Mouse (Mus musculus): ENCODE measurements around the gene Lrsam1. TPM values are rescaled to one million over a fixed set of nuclear protein-coding genes. Genes with fewer than 3 reads are reported as not detected.
A peak's percentile ranks its signal among the peaks of the same experiment; 100 is the strongest.

Lrsam1 gene
- total and polyA plus RNA-seq, 2 experiments from 2014 or later: 25.3 to 37.3 TPM

GRCm38 (mm10) chr2:32962875-32963220, 1.4 kb upstream of the Lrsam1 start:
- DNase-seq (ENCODE audit: low spot score): no peak
- no peak for ATAC-seq (ENCODE audit: low FRiP score)
- H3K4me3 ChIP-seq (ENCODE audit: low read depth, low read length): peak overlapping the region; percentile 51
- TF ChIP-seq CTCF (IDR thresholded peaks at IDR 0.05): no peak
- 8% methylated on average over 9 of the region's 9 CpGs for WGBS
- peak overlapping the region; percentile 90 for H3K9ac ChIP-seq (replicated peaks; ENCODE audit: low read length, poor library complexity, severe bottlenecking)
- H3K27me3 ChIP-seq (ENCODE audit: insufficient read depth, low read length): no peaks in the 10 kb centered on the region
- H3K9me3 ChIP-seq (ENCODE audit: low read length): no peaks in the 10 kb centered on the region
- peak overlapping the region; percentile 85 for H3K4me2 ChIP-seq (ENCODE audit: low read depth, low read length, poor library complexity, severe bottlenecking)
- H3K36me3 ChIP-seq (ENCODE audit: insufficient read depth, low read length): peaks cover 8% of the 10 kb centered on the region
- H3K4me1 ChIP-seq (ENCODE audit: insufficient read depth, low read length): 0 out of 2 replicates have a peak, but pooled peaks cover 9% of the 10 kb centered on the region
- no peak overlapping the region for H3K27ac ChIP-seq (ENCODE audit: low read depth, low read length)

- WGBS: under 1% methylated on average over 33 of the region's 33 CpGs
- H3K9ac ChIP-seq (replicated peaks; ENCODE audit: low read length, poor library complexity, severe bottlenecking): peak overlapping the region; percentile 90
- peak overlapping the region; percentile 79 for H3K27ac ChIP-seq (ENCODE audit: low read depth, low read length)
- no peaks in the 10 kb centered on the region for H3K9me3 ChIP-seq (ENCODE audit: low read length)
- DNase-seq (ENCODE audit: low spot score) (peak; percentile 22), ATAC-seq (ENCODE audit: low FRiP score) (no peak)
- peaks cover 9% of the 10 kb centered on the region for H3K36me3 ChIP-seq (ENCODE audit: insufficient read depth, low read length)
- H3K4me2 ChIP-seq (ENCODE audit: low read depth, low read length, poor library complexity, severe bottlenecking): peak overlapping the region; percentile 85
- 0 out of 2 replicates have a peak, but pooled peaks cover 6% of the 10 kb centered on the region for H3K4me1 ChIP-seq (ENCODE audit: insufficient read depth, low read length)
- H3K4me3 ChIP-seq (ENCODE audit: low read depth, low read length): peak overlapping the region; percentile 51
- no peaks in the 10 kb centered on the region for H3K27me3 ChIP-seq (ENCODE audit: insufficient read depth, low read length)
- TF ChIP-seq CTCF (IDR thresholded peaks at IDR 0.05): no peak
Measured at GRCm38 (mm10) chr2:32962062-32962874, 854 bp upstream of the Lrsam1 start.

GRCm38 (mm10) chr2:32960273-32960672, 1.1 kb downstream of the Lrsam1 start:
- peak overlapping the region; percentile 51; the same call in 1 of the 2 replicates for H3K4me3 ChIP-seq (ENCODE audit: low read depth, low read length)
- 90% methylated on average over 4 of the region's 4 CpGs for WGBS
- peaks cover 27% of the 10 kb centered on the region for H3K36me3 ChIP-seq (ENCODE audit: insufficient read depth, low read length)
- H3K9me3 ChIP-seq (ENCODE audit: low read length): no peaks in the 10 kb centered on the region
- no peak for TF ChIP-seq CTCF (IDR thresholded peaks at IDR 0.05)
- peak overlapping the region; percentile 90; the same call in 1 of the 2 replicates for H3K9ac ChIP-seq (replicated peaks; ENCODE audit: low read length, poor library complexity, severe bottlenecking)
- no peak for ATAC-seq (ENCODE audit: low FRiP score)
- 0 out of 2 replicates have a peak, but pooled peaks cover 6% of the 10 kb centered on the region for H3K4me1 ChIP-seq (ENCODE audit: insufficient read depth, low read length)
- no peak overlapping the region for H3K27ac ChIP-seq (ENCODE audit: low read depth, low read length)
- H3K4me2 ChIP-seq (ENCODE audit: low read depth, low read length, poor library complexity, severe bottlenecking): peak overlapping the region; percentile 85
- no peaks in the 10 kb centered on the region for H3K27me3 ChIP-seq (ENCODE audit: insufficient read depth, low read length)
- no peak for DNase-seq (ENCODE audit: low spot score)

- DNase-seq (ENCODE audit: low spot score) (peak; percentile 49), ATAC-seq (ENCODE audit: low FRiP score) (no peak)
- H3K9ac ChIP-seq (replicated peaks; ENCODE audit: low read length, poor library complexity, severe bottlenecking): no peak overlapping the region
- peak; percentile 46 for TF ChIP-seq CTCF (IDR thresholded peaks at IDR 0.05)
- 0 out of 2 replicates have a peak, but pooled peaks cover 6% of the 10 kb centered on the region for H3K4me1 ChIP-seq (ENCODE audit: insufficient read depth, low read length)
- no peak overlapping the region for H3K4me2 ChIP-seq (ENCODE audit: low read depth, low read length, poor library complexity, severe bottlenecking)
- H3K36me3 ChIP-seq (ENCODE audit: insufficient read depth, low read length): peaks cover 44% of the 10 kb centered on the region
- WGBS: 76% methylated on average over 8 of the region's 8 CpGs
- H3K9me3 ChIP-seq (ENCODE audit: low read length): no peaks in the 10 kb centered on the region
- no peak overlapping the region for H3K27ac ChIP-seq (ENCODE audit: low read depth, low read length)
- H3K4me3 ChIP-seq (ENCODE audit: low read depth, low read length): no peak overlapping the region
- H3K27me3 ChIP-seq (ENCODE audit: insufficient read depth, low read length): no peaks in the 10 kb centered on the region
Measured at GRCm38 (mm10) chr2:32957344-32957743, 4.1 kb downstream of the Lrsam1 start.

- WGBS: 94% methylated on average over 2 of the region's 2 CpGs
- no peak overlapping the region for H3K27ac ChIP-seq (ENCODE audit: low read depth, low read length)
- H3K27me3 ChIP-seq (ENCODE audit: insufficient read depth, low read length): no peaks in the 10 kb centered on the region
- H3K9me3 ChIP-seq (ENCODE audit: low read length): no peaks in the 10 kb centered on the region
- TF ChIP-seq CTCF (IDR thresholded peaks at IDR 0.05): peak; percentile 47
- no peaks in the 10 kb centered on the region for H3K4me1 ChIP-seq (ENCODE audit: insufficient read depth, low read length)
- H3K36me3 ChIP-seq (ENCODE audit: insufficient read depth, low read length): peaks cover 54% of the 10 kb centered on the region
- H3K4me3 ChIP-seq (ENCODE audit: low read depth, low read length): no peak overlapping the region
- ATAC-seq (ENCODE audit: low FRiP score): no peak
- no peak overlapping the region for H3K4me2 ChIP-seq (ENCODE audit: low read depth, low read length, poor library complexity, severe bottlenecking)
- no peak for DNase-seq (ENCODE audit: low spot score)
- no peak overlapping the region for H3K9ac ChIP-seq (replicated peaks; ENCODE audit: low read length, poor library complexity, severe bottlenecking)
Measured at GRCm38 (mm10) chr2:32954581-32954980, 6.8 kb downstream of the Lrsam1 start.

GRCm38 (mm10) chr2:32947454-32947853, 14.0 kb downstream of the Lrsam1 start:
- Histone ChIP-seq H3K27me3 (ENCODE audit: insufficient read depth, low read length) (no peaks in the 10 kb centered on the region), H3K4me1 (ENCODE audit: insufficient read depth, low read length) (no peaks in the 10 kb centered on the region), H3K4me3 (ENCODE audit: low read depth, low read length) (no peak overlapping the region), H3K9ac (replicated peaks; ENCODE audit: low read length, poor library complexity, severe bottlenecking) (no peak overlapping the region), H3K9me3 (ENCODE audit: low read length) (no peaks in the 10 kb centered on the region), H3K36me3 (ENCODE audit: insufficient read depth, low read length) (peaks cover 60% of the 10 kb centered on the region), H3K27ac (ENCODE audit: low read depth, low read length) (no peak overlapping the region), H3K4me2 (ENCODE audit: low read depth, low read length, poor library complexity, severe bottlenecking) (no peak overlapping the region)
- 92% methylated on average over 11 of the region's 11 CpGs for WGBS
- ATAC-seq (ENCODE audit: low FRiP score): no peak
- no peak for TF ChIP-seq CTCF (IDR thresholded peaks at IDR 0.05)
- no peak for DNase-seq (ENCODE audit: low spot score)
